Mouse (Mus musculus) activated CD4-positive, CD25-positive, alpha-beta regulatory T cell, adult 4 months (primary cell): Measurements from ENCODE around the gene Gmeb1. TPM values are rescaled to one million over a fixed set of nuclear protein-coding genes. Genes with fewer than 3 reads are reported as not detected.

Experiments used
- ATAC-seq: one replicate; pipeline ENCODE4 v1.8.0; 2017
- polyA plus RNA-seq, 2 experiments: library from polyadenylated mRNA; unstranded; fragments of 100-300 nt; shearing (Covaris generic); gene quantifications; one replicate each; pipeline ENCODE4 v1.2.1; 2017

Gene Gmeb1
- polyA plus RNA-seq, 2 experiments from 2014 or later, result 13.8 to 13.9 TPM

- no peak for ATAC-seq
These were observed 44.8 kb downstream of the Gmeb1 start for GRCm38 (mm10) chr4:132216602-132217001.

DNA sequence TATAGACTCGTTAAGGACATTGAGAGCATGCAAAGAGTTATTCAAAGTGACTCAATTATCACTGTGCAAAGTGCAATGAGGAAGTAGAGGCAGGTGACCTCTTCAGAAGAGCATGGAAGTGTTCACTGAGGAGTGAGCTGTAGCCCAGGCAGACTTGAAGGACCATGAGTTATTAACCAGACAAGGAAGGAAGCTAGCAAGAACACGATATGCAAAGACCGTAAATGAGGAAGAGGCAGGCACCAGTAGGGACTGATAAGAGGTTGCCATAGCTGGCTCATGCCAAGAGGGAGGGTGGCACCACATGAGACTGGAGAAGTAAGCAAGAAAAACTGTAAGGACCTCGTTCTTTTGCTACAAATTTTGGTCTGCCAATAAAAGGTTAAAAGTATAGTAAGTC lies 46.6 kb downstream of the Gmeb1 start:
- ATAC-seq, result no peak

DNA sequence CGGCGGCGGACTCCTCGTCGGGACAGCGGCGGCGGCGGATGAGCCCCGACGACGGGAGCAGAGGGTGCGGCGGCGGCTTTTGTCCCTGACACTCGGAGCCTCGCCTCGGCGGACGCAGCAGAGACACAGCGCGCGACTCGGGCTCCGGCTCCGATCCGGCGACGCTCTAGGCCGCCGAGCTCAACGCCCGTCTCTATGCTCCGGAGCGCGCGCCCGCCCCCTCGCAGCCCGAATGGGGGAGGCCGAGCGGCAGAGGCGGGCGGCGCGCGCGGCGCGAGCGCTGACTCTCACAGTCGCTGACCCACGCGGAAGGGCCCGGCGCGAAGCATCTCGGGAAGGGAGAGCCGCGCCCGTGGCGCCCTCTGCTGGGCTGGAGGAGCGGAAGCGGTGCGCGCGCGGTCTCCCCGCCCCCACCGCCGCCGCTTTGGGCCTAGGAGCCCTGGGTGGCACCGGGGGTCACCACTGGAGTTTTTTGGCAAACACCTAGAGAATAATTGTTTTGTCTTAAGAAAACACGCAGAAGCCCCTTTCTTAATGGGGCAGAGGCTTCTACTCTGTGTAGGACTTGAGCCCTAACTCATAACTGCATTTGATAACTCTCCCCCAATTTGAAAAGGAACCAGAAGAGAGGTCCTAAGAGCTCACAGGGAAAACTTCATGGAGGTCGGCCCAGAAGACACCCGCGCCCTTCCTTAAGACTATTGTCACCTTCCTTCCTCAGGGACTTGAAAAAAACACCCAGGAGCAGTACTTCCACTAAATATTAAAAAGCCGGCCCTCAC lies 49.3 kb downstream of the Gmeb1 start, which contains the start of gene Ythdf2:
Gene Ythdf2, minus strand, starts transcription at position 351 of the 782 bp plus-strand sequence.
- peak; percentile 96 for ATAC-seq

DNA sequence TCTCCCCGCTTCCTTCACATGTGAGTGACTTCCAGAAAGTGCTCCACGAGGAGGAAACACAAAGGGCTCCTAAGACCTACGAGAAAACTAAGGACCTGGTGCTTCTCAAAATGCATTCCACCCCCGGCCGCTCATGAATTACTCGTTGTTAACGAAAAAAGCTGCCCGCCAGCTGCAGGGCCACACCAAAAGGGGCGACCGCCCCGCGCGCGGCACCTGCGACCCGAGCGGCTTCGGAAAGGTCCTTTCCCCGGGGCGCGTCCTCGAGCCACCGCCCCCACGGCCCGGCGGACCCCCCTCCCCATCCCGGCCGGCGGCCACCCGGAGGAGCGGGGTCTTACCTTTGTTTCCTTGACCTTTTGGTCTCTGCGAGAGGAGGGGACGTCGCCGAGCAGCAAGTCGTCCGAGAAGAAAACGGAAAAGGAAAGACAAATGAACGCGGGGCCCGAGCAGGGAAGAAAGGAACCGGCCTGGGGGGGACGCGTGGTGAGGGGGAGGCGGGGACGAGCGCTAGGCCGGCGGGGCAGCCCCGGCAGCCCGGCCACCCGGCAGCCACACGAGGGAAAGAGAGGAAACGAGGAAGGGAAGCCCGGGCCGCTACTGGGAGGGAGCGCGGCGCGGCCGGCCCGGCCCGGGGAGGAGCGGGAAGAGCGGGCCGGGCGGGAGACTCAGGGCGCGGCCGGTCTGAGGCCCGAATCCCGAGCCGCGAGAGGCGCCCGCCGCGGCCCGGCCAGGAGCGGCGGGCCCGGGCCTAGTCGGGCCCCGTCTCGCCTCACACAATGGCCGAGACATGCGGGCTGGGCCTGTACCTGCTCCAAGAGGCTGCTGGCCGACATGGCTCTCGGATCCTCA lies 50.1 kb downstream of the Gmeb1 start:
- ATAC-seq, result peak; percentile 5

DNA sequence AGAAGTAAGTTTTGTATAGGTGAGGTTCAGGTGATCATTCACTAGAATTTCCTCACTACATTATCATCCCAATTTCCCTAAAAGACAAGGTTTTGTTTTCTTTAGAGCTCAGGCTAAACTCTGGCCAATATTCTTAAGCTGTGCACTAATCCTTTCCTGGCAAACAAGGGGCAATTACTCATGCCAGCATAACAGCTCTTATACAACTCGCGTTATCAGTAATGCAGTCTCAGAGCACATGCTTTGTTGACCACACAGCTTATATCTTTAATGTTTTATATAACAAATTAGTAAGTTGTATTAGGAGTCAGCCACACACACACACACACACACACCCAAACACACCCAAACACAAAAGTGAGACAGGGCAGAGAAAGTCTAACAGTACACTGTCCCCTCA lies 51.1 kb downstream of the Gmeb1 start:
- no peak for ATAC-seq

GRCm38 (mm10) chr4:132209299-132209698 lies 52.1 kb downstream of the Gmeb1 start:
- ATAC-seq, result no peak

DNA sequence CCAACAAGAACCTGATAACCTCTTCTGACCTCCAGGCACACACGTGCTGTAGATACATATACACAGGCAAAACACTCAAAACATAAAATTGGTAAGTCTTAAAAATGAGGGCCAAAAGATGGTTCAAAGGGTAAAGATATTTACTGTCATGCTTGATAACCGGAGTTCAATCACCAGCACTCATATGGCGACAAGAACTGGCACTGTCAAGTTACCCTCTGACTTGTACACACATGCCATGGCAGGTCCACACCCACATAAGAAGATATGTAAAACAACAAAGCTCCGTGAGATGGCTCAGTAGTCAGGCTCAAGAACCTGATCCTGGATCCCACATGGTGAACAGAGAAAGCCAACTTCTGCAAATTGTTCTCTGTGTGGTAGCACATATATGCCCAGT lies 54.1 kb downstream of the Gmeb1 start:
- ATAC-seq, result no peak

GRCm38 (mm10) chr4:132198771-132199170 lies 62.6 kb downstream of the Gmeb1 start:
- no peak for ATAC-seq

DNA sequence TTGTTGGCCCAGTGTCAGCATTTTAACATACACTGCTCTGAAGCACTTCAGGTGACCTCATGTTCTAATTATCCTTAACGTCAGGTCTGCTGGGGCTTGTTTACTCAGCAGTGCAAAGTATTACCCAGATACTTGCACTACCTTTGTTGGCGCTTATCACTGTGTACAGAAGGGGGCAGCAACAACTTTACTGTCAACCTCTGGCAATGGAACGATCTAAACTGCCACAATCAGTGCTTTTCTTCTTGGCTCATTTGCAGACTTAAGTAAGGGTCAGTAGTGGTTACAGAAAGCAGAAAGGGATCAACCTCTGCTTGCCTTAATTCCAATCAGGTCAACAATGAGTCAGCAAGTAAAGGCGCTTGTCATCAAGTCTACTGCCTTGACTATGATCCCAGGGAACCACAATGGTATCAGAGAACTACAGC lies 63.1 kb downstream of the Gmeb1 start:
- no peak for ATAC-seq

- no peak for ATAC-seq
These were observed 66.4 kb downstream of the Gmeb1 start for GRCm38 (mm10) chr4:132194975-132195374.

DNA sequence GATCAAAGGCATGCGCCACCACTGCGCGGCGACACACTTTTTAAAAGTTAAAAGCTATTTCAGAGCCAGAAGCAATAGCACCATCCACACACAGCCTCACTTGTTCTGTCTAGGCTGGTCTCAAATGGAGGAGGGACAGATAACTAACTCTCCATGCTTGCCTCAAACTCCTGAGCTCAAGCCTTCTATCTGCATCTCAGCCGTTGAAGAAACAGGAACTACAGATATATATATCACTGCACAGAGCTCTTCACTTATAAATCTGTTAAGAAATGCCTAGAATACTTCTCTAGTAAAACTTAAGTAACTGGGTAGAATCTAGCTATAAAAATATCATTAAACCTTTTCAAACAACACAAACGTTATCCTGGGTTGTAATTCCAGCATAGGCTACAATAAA lies 67.0 kb downstream of the Gmeb1 start:
- no peak for ATAC-seq

GRCm38 (mm10) chr4:132187826-132188401 lies 73.5 kb downstream of the Gmeb1 start:
- no peak for ATAC-seq

DNA sequence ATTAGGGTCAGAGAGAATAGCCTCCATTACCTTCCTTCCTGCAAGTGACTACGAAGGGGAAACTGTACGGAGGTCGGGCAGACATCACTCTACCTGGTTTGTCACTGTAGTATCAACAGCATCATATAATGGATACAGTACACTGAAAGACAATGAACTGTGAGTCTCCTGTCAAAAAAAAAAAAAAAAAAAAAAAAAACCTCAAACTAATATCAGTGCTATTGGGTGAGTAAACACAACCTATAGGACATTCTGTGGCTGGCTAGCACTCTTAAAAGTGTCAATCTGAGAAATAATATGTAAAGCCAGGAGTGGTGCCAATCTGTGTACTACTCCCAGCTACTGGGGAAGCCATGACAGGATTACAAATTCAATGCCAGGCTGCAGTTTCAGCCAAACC lies 78.2 kb downstream of the Gmeb1 start:
- ATAC-seq, result no peak

GRCm38 (mm10) chr4:132181721-132182658 lies 79.4 kb downstream of the Gmeb1 start:
- no peak for ATAC-seq

DNA sequence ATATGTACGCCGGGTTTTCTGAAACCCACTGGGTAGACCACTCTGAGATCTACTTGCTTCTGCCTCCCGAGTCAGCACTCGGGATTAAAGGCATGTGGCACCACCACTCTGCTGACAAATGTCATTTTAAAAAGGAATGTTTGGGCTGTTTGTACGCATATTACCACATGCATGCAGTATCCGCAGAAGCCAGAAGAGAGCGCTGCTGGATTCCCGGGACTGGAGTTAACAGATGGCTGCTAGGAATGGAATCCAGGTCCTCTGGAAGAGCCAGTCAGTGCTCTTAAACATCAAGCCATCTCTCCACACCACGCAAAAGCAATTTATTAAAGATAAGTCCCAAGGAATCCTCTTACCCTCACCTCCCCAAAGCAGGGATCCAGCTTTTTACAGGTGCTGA lies 80.7 kb downstream of the Gmeb1 start:
- no peak for ATAC-seq

DNA sequence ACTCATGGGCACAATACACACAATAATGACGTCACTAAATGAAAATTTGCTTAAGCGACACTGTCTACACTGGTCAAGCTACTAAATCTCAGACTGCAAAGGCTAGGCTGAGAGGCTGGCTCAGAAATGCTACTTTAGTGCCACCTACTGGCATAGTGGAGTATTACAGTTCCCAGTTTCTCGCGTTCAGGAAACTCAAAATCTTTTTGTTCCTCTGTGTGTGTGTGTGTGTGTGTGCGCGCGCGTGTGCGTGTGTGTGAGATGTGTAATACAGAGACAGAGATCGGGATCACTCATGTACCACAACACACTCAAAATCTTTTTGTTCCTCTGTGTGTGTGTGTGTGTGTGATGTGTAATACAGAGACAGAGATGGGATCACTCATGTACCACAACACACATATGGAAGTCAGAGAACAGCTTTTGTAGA lies 82.8 kb downstream of the Gmeb1 start:
- ATAC-seq, result peak; percentile 14

- no peak for ATAC-seq
These were observed 84.9 kb downstream of the Gmeb1 start for GRCm38 (mm10) chr4:132176474-132176873.

Other genes starting within 250 kb of the Gmeb1 start
- gene Gm10300, start 186.9 kb downstream of the Gmeb1 start, polyA plus RNA-seq, result not detected
- gene Epb41, start 186.3 kb downstream of the Gmeb1 start, polyA plus RNA-seq, result 10 to 100 TPM; 26.9 to 27.1 TPM
- gene Oprd1, start 117.1 kb downstream of the Gmeb1 start, polyA plus RNA-seq, result not detected
- 100 to 1,000 TPM in 1 of 2 experiments, 10 to 100 TPM in 1; 91.1 to 128 TPM for gene Ythdf2, start 49.3 kb downstream of the Gmeb1 start, polyA plus RNA-seq
- gene Taf12, start 12.8 kb upstream of the Gmeb1 start, polyA plus RNA-seq, result 10 to 100 TPM; 74.6 to 89.5 TPM
- not detected for gene Rab42, start 41.8 kb upstream of the Gmeb1 start, polyA plus RNA-seq
- gene Trnau1ap, start 67.9 kb upstream of the Gmeb1 start, polyA plus RNA-seq, result 10 to 100 TPM; 36.0 to 41.5 TPM
- 10 to 100 TPM in 1 of 2 experiments, 1 to 10 TPM in 1; 9.5 to 25.2 TPM for gene Rcc1, start 92.0 kb upstream of the Gmeb1 start, polyA plus RNA-seq
- 1 to 10 TPM; 3.8 to 4.7 TPM for gene Phactr4, start 160.9 kb upstream of the Gmeb1 start, polyA plus RNA-seq
- gene Med18, start 202.3 kb upstream of the Gmeb1 start, polyA plus RNA-seq, result 10 to 100 TPM; 27.4 to 30.8 TPM
- gene Sesn2, start 248.9 kb upstream of the Gmeb1 start, polyA plus RNA-seq, result 1 to 10 TPM; 1.7 to 5.4 TPM